ENCODE assay signal across 14 mouse cellular contexts in the genomic region with DNA sequence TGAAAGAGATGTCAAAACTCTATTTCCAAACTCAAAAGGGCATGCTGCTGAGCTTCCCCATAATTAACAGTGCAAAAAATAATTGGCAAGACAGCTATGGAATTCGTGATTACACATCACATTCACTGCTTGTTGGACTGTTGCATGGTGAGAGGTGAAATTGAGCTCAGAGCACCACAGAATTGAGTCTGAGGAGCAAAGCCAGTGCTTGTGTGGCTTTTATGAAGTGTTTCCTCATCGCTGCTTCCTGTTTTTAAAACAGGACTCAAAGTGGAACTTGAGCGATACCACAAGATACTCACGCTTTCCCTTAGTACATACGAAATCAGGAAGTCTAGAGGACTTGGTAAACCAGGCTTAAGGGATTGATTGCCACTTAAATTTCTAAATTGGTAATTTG. TPM values are rescaled to one million over a fixed set of nuclear protein-coding genes. Genes with fewer than 3 reads are reported as not detected.
A peak's percentile ranks its signal among the peaks of the same experiment; 100 is the strongest.
DNase-seq lines count a peak whose midpoint lies in the region; ATAC-seq and TF ChIP-seq lines count a peak whose summit lies in the region.
"Had no signal": no experiment of that assay in that cellular context is flagged by ENCODE, and none has a peak within 500 bp of the region (broad histone marks: within the 10 kb centered on the region; RNA-seq: fewer than 3 reads in every experiment).

No protein-coding gene starts in this region.

- H3K9me3 ChIP-seq in liver, embryonic 11.5 days (ENCODE audit: control insufficient read depth, low read length) = no peaks in the 10 kb centered on the region
- no peaks in the 10 kb centered on the region for H3K9me3 ChIP-seq in CH12.LX (replicated peaks; ENCODE audit: low read length)
- no peaks in the 10 kb centered on the region for H3K9me3 ChIP-seq in hindbrain, embryonic 16.5 days (ENCODE audit: control insufficient read depth, low read length)
- H3K9me3 ChIP-seq: forebrain, embryonic 13.5 days; hindbrain, embryonic 15.5 days; limb, embryonic 13.5 days had no signal

- TF ChIP-seq RAD21 in CH12.LX (IDR thresholded peaks at IDR 0.05; ENCODE audit: low read depth, low read length) = no peak

- no peaks in the 10 kb centered on the region for H3K36me3 ChIP-seq in liver, adult 2 months (ENCODE audit: control insufficient read depth, insufficient read depth, low read length)
- H3K36me3 ChIP-seq in liver, embryonic 11.5 days (ENCODE audit: control insufficient read depth, insufficient read depth, low read length) = no peaks in the 10 kb centered on the region
- peaks cover 0 to 12% of the 10 kb centered on the region in 2 experiments for H3K36me3 ChIP-seq in CH12.LX (replicated peaks in 1 of 2; ENCODE audit: control insufficient read depth in 1 of 2, insufficient read depth in 1 of 2, low read length in 1 of 2)
- H3K36me3 ChIP-seq in hindbrain, embryonic 16.5 days (ENCODE audit: control insufficient read depth, insufficient read depth, low read length) = no peaks in the 10 kb centered on the region
- H3K36me3 ChIP-seq: hindbrain, embryonic 15.5 days; limb, embryonic 13.5 days had no signal

- H3K9ac ChIP-seq in liver, adult 2 months (ENCODE audit: low read depth, low read length) = no peak overlapping the region
- no peak overlapping the region for H3K9ac ChIP-seq in liver, embryonic 11.5 days (ENCODE audit: low read depth, low read length)
- no peak overlapping the region; the same call in 1 of the 2 replicates for H3K9ac ChIP-seq in CH12.LX (ENCODE audit: insufficient read depth, low read depth)
- H3K9ac ChIP-seq in hindbrain, embryonic 16.5 days (ENCODE audit: low read depth, low read length) = no peak overlapping the region
- H3K9ac ChIP-seq: forebrain, embryonic 13.5 days; hindbrain, embryonic 15.5 days; limb, embryonic 13.5 days had no signal

- no peaks in the 10 kb centered on the region for H3K4me1 ChIP-seq in liver, adult 2 months (ENCODE audit: control insufficient read depth, insufficient read depth, low read length)
- H3K4me1 ChIP-seq in liver, embryonic 11.5 days (replicated peaks; ENCODE audit: control insufficient read depth, insufficient read depth, low read length) = peaks cover 4% of the 10 kb centered on the region; the same call in 1 of the 2 replicates
- peaks cover 2 to 24% of the 10 kb centered on the region in 2 experiments; a peak in 3 of 4 replicates for H3K4me1 ChIP-seq in CH12.LX (ENCODE audit: control insufficient read depth in 1 of 2, insufficient read depth in 2 of 2)
- H3K4me1 ChIP-seq in hindbrain, embryonic 16.5 days (ENCODE audit: control insufficient read depth, insufficient read depth, low read depth, low read length) = no peaks in the 10 kb centered on the region
- H3K4me1 ChIP-seq: forebrain, embryonic 13.5 days; hindbrain, embryonic 15.5 days; limb, embryonic 13.5 days had no signal

- H3K4me3 ChIP-seq in liver, adult 2 months (ENCODE audit: insufficient read depth, low read depth, low read length) = no peak overlapping the region
- no peak overlapping the region for H3K4me3 ChIP-seq in liver, embryonic 11.5 days (ENCODE audit: low read depth, low read length)
- no peak overlapping the region for H3K4me3 ChIP-seq in CH12.LX (replicated peaks in 1 of 3; ENCODE audit: low read depth in 2 of 3, low read length in 2 of 3, poor library complexity in 1 of 3)
- no peak overlapping the region for H3K4me3 ChIP-seq in hindbrain, embryonic 16.5 days (ENCODE audit: low read length)
- H3K4me3 ChIP-seq: forebrain, embryonic 13.5 days; hindbrain, embryonic 15.5 days; limb, embryonic 13.5 days had no signal

- no peak overlapping the region for H3K27ac ChIP-seq in liver, adult 2 months (replicated peaks; ENCODE audit: insufficient read depth, low read depth, low read length)
- H3K27ac ChIP-seq in liver, embryonic 11.5 days (ENCODE audit: low read depth, low read length) = no peak overlapping the region
- no peak overlapping the region; the same call in 1 of the 2 replicates for H3K27ac ChIP-seq in CH12.LX (ENCODE audit: insufficient read depth, low read depth)
- H3K27ac ChIP-seq in hindbrain, embryonic 16.5 days (ENCODE audit: low read depth, low read length) = no peak overlapping the region
- H3K27ac ChIP-seq: forebrain, embryonic 13.5 days; hindbrain, embryonic 15.5 days; limb, embryonic 13.5 days had no signal

- no peak overlapping the region for H3K4me2 ChIP-seq in liver, embryonic 11.5 days
- H3K4me2 ChIP-seq in CH12.LX (ENCODE audit: insufficient read depth, low read depth, poor library complexity, severe bottlenecking) = peak overlapping the region; percentile 81
- no peak overlapping the region for H3K4me2 ChIP-seq in hindbrain, embryonic 16.5 days (ENCODE audit: low read length)
- H3K4me2 ChIP-seq: forebrain, embryonic 13.5 days; hindbrain, embryonic 15.5 days; limb, embryonic 13.5 days had no signal

- DNase-seq in liver, adult 2 months (ENCODE audit: extremely low read depth, low read depth, low spot score) = peak; percentile 43
- DNase-seq in liver, embryonic 11.5 days (ENCODE audit: low spot score) = no peak
- DNase-seq in CH12.LX (ENCODE audit: extremely low read depth) = peak; percentile 80
- no peak for DNase-seq in adrenal gland, postnatal 10 days
- no peak for DNase-seq in left cerebral cortex, postnatal 10 days (ENCODE audit: extremely low spot score in 1 of 2, low spot score in 2 of 2)
- DNase-seq: embryo, embryonic 11 days; retina, postnatal 1 day had no signal

- in situ Hi-C loops in CH12.LX (cut with MboI; ENCODE audit: low pct_ligation_motif_present, low pct_unique_long_range_greater_than_20kb, low sequenced_read_pairs) = no loop called here

- peak; percentile 91 for TF ChIP-seq EP300 in CH12.LX (IDR thresholded peaks at IDR 0.05; ENCODE audit: low read length)

- H3K79me2 ChIP-seq in liver, adult 2 months (ENCODE audit: control insufficient read depth, insufficient read depth, low read length) = no peaks in the 10 kb centered on the region
- H3K79me2 ChIP-seq in CH12.LX (replicated peaks; ENCODE audit: control insufficient read depth, extremely low read depth, insufficient read depth, poor library complexity, severe bottlenecking) = 0 out of 2 replicates have a peak, but pooled peaks cover 7% of the 10 kb centered on the region

- intact Hi-C loops in left cerebral cortex, postnatal 10 days (cut with DNase I) = no loop called here

- no peak for TF ChIP-seq POLR2A in liver, adult 2 months (IDR thresholded peaks at IDR 0.05; ENCODE audit: extremely low read depth, insufficient read depth, low read length)
- TF ChIP-seq POLR2A in CH12.LX (IDR thresholded peaks at IDR 0.05; ENCODE audit: low read depth, low read length) = peak; percentile 16; the same call in 1 of the 2 replicates

- no peak for ATAC-seq in liver, embryonic 11.5 days (replicated peaks; ENCODE audit: low FRiP score)
- ATAC-seq in inflammation-experienced regulatory T-cells, adult 6 months = peak; percentile 88
- peak; percentile 98 for ATAC-seq in monocyte, adult 5-6 weeks (replicated peaks; ENCODE audit: insufficient number of reproducible peaks, low FRiP score, low TSS enrichment, poor library complexity, severe bottlenecking)
- no peak for ATAC-seq in hindbrain, embryonic 16.5 days
- ATAC-seq: forebrain, embryonic 13.5 days had no signal

- no peaks in the 10 kb centered on the region for H3K27me3 ChIP-seq in liver, adult 2 months (ENCODE audit: control insufficient read depth, insufficient read depth, low read length)
- no peaks in the 10 kb centered on the region for H3K27me3 ChIP-seq in liver, embryonic 11.5 days (replicated peaks; ENCODE audit: control insufficient read depth, insufficient read depth, low read length)
- H3K27me3 ChIP-seq in CH12.LX (replicated peaks) = no peaks in the 10 kb centered on the region
- H3K27me3 ChIP-seq in hindbrain, embryonic 16.5 days (replicated peaks; ENCODE audit: control insufficient read depth, insufficient read depth, low read length) = no peaks in the 10 kb centered on the region
- H3K27me3 ChIP-seq: hindbrain, embryonic 15.5 days; limb, embryonic 13.5 days had no signal

- 63% methylated on average over 5 of the region's 5 CpGs for WGBS in liver, adult 2 months
- WGBS in liver, embryonic 11.5 days = 49% methylated on average over 5 of the region's 5 CpGs
- WGBS in hindbrain, embryonic 16.5 days = 88% methylated on average over 5 of the region's 5 CpGs

- dilution Hi-C loops in CH12.LX (cut with MboI; ENCODE audit: extremely low pct_ligation_motif_present, extremely low pct_unique_long_range_greater_than_20kb, low sequenced_read_pairs) = no loop called here

- no peak for TF ChIP-seq CTCF in liver, adult 2 months (IDR thresholded peaks at IDR 0.05; ENCODE audit: low read depth, low read length)
- no peak for TF ChIP-seq CTCF in CH12.LX (conservative IDR thresholded peaks at IDR 0.05 in 1 of 2, IDR thresholded peaks at IDR 0.05 in 1 of 2; ENCODE audit: low read depth in 2 of 2, low read length in 2 of 2)

TF ChIP-seq in CH12.LX, 34 proteins besides CTCF, POLR2A, EP300 and RAD21 (continues in another document):
- no peak for TF ChIP-seq MAFK (IDR thresholded peaks at IDR 0.05; ENCODE audit: insufficient replicate concordance, low read length)
- no peak for TF ChIP-seq USF2 (conservative IDR thresholded peaks at IDR 0.05; ENCODE audit: low read depth, low read length)
- TF ChIP-seq ETS1 (conservative IDR thresholded peaks at IDR 0.05; ENCODE audit: low read depth, low read length) = peak; percentile 31
- no peak for TF ChIP-seq SIN3A (IDR thresholded peaks at IDR 0.05; ENCODE audit: low read length)
- no peak for TF ChIP-seq ZC3H11A (IDR thresholded peaks at IDR 0.05; ENCODE audit: low read depth, low read length)
- TF ChIP-seq BHLHE40 (IDR thresholded peaks at IDR 0.05; ENCODE audit: low read depth, low read length) = peak; percentile 71
- TF ChIP-seq ZNF384 (IDR thresholded peaks at IDR 0.05; ENCODE audit: low read depth, low read length) = no peak
- 0 out of 2 replicates have a peak, but pooled peaks have one; percentile 13 for TF ChIP-seq JUN (IDR thresholded peaks at IDR 0.05; ENCODE audit: insufficient read depth, low read depth, low read length)
- no peak for TF ChIP-seq UBTF (IDR thresholded peaks at IDR 0.05; ENCODE audit: low read depth, low read length)
- peak; percentile 67; the same call in 1 of the 2 replicates for TF ChIP-seq IRF4 (IDR thresholded peaks at IDR 0.05; ENCODE audit: low read depth, low read length)
- TF ChIP-seq ELF1 (IDR thresholded peaks at IDR 0.05; ENCODE audit: low read depth, low read length) = peak; percentile 80

RNA-seq across cellular contexts. Expression of a gene that starts 24.0 kb away (rescaled TPM):
- 2.4 and 2.7 TPM in 2 replicates for total RNA-seq in liver, adult 2 months (2014; rRNA removed)
- 0.06 and 0.12 TPM in 2 replicates for polyA plus RNA-seq in liver, adult 2 months (2012; rRNA removed)
- polyA plus RNA-seq in liver, embryonic 11.5 days (2014; fragmentation: Nextera tagmentation; extraction: Ambion mirVana) = 6.4 and 7.4 TPM in 2 replicates
- total RNA-seq in CH12.LX (2012; rRNA removed) (19.6 and 19.8 TPM in 2 replicates), CH12.LX (2014; rRNA removed) (40.3 and 44.6 TPM in 2 replicates)
- polyA plus RNA-seq in CH12.LX (2012; ENCODE audit: insufficient read length, low read depth) = 14.9 and 16.6 TPM in 2 replicates
- 100 to 1,000 TPM; 195 to 420 (median 351) TPM for polyA plus RNA-seq in inflammation-experienced regulatory T-cells, adult 6 months (2017; shearing (Covaris generic))
- total RNA-seq in monocyte, adult 5-6 weeks (2017) = 182 to 204 TPM (median 191 TPM) in 3 replicates
- total RNA-seq in adrenal gland, postnatal 10 days (2021) = 1 to 10 TPM; 2.9 to 4.3 TPM
- polyA plus RNA-seq in hindbrain, embryonic 16.5 days (2015; fragmentation: Nextera tagmentation; extraction: Ambion mirVana) = 3.0 and 3.1 TPM in 2 replicates
- 1 to 10 TPM; 6.3 to 6.9 TPM for total RNA-seq in left cerebral cortex, postnatal 10 days (2021)
- total RNA-seq: ES-E14 had no signal

Comparison
In these comparisons a context has a peak if more than half of its experiments do, and no peak if none do; other contexts are left out.
1. DNase-seq: peak in liver, adult 2 months (single experiment) and CH12.LX (single experiment); none in liver, embryonic 11.5 days (single experiment), adrenal gland, postnatal 10 days (single experiment) and left cerebral cortex, postnatal 10 days (0 of 2).
2. ATAC-seq: peak in inflammation-experienced regulatory T-cells, adult 6 months (single experiment) and monocyte, adult 5-6 weeks (single experiment); none in liver, embryonic 11.5 days (single experiment) and hindbrain, embryonic 16.5 days (single experiment).